Mouse (Mus musculus) lung, adult 2 months (tissue): ENCODE results near the gene Dgki.

Source experiments
- CTCF ChIP-seq: fragments of 200-500 bp; IDR thresholded peaks from 2 replicates; pipeline ENCODE4 v1.5.1; 2011; ENCODE audit warnings: mild to moderate bottlenecking, low read length, control low read depth; ENCODE audit not compliant: insufficient read depth
- POLR2A ChIP-seq: fragments of 200-500 bp; IDR thresholded peaks from 2 replicates; pipeline ENCODE4 v1.6.1; 2011; ENCODE audit warnings: low read depth, mild to moderate bottlenecking, control low read depth, low read length, borderline replicate concordance; ENCODE audit errors: extremely low read depth

DNA sequence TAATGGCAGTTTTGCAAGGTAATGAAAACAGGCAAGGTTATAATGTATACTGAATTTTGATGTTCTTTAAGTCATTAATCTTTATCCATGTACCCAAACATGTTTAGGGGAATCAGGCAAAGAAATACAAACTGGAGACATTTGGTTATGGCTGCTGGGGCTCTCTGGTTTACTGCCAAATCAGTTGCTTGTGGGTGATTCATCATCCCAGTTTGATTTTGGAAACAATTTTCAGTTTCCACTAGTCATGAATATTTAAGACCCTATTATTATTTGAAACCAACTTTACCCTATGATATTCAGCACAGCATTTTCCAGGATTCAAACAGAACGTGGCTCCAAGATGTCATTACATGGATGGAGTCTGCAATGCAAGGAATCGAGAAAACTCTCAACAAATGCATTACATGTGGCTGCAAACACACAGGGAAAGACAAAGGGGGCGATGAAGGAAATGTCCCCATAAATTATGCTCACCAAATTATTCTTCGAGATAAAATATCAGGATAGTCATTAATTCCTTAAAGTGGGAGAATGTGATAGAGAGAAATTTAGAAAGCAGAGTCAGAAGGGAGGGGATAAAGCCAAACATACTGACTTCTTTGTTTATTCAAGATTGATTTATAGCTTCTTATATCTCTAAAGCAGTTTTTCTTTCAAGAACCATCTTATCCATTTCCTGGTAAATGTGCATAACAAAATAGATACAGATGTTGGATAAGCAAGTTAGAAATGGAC, 481.5 kb downstream of the Dgki start:
- TF ChIP-seq CTCF, result no peak
- TF ChIP-seq POLR2A, result no peak
